Mouse (Mus musculus) limb, embryonic 10.5 days (tissue): ENCODE measurements around the gene BC051665. TPM values are rescaled to one million over a fixed set of nuclear protein-coding genes. Genes with fewer than 3 reads are reported as not detected.

ENCODE experiments used
- DNase-seq: peaks from one replicate; pipeline ENCODE4 v3.0.0-alpha.2; 2017; ENCODE audit warnings: low spot score
- H3K27ac ChIP-seq: fragments of 300-500 bp; sonication (generic); 2 replicates; pipeline ENCODE4 v1.5.1; 2016; ENCODE audit warnings: mild to moderate bottlenecking
- H3K27me3 ChIP-seq: fragments of 300-500 bp; sonication (generic); 2 replicates; pipeline ENCODE4 v1.6.1; 2016; ENCODE audit warnings: low read depth, mild to moderate bottlenecking; ENCODE audit not compliant: poor library complexity, severe bottlenecking
- H3K36me3 ChIP-seq: fragments of 300-500 bp; sonication (generic); 2 replicates; pipeline ENCODE4 v1.6.1; 2016; ENCODE audit warnings: mild to moderate bottlenecking, moderate library complexity
- H3K4me1 ChIP-seq: fragments of 300-500 bp; sonication (generic); 2 replicates; pipeline ENCODE4 v1.6.1; 2016
- H3K4me3 ChIP-seq: fragments of 300-500 bp; sonication (generic); 2 replicates; pipeline ENCODE4 v1.5.1; 2016; ENCODE audit warnings: mild to moderate bottlenecking, moderate library complexity
- H3K9me3 ChIP-seq: fragments of 300-500 bp; sonication (generic); replicated peaks from 2 replicates; pipeline ENCODE4 v1.6.1; 2016; ENCODE audit warnings: mild to moderate bottlenecking
- WGBS: fragments of 180-500 bp; shearing (Covaris S2); methylation state at CpG from one replicate; pipeline ENCODE4 v1.1.7; 2016; 5-methylcytosine and 5-hydroxymethylcytosine counted together
- polyA plus RNA-seq: library from polyadenylated mRNA; unstranded; fragments of >200 nt; fragmentation: Nextera tagmentation; extraction: Ambion mirVana; gene quantifications from 2 replicates; pipeline ENCODE4 v1.2.1, GENCODE M21; 2016

BC051665 gene
- polyA plus RNA-seq = not detected in 2 replicates

DNA sequence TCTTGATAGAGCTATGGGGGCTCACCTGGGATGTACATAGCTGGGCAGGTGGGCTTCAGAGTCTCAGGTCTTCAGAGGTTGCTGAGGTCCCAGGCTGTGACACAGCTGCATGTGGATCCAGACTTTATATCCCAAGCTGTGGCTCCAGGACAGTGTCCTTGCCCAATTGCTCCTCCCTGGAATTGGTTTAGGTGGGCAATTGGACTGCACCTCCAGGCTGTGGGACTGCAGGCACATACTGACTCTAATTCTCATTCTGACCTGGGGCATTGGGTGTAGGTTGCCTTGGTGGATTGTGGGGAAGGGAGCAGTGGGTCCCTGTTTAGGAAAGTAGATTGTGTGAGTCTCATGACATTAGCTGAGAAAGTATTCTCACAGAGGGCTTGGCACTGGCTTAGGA lies at the start of gene BC051665:
BC051665 (minus strand) TSS at position 101 of the 400 bp plus-strand sequence.
- H3K4me1 ChIP-seq = no peaks in the 10 kb centered on the region
- H3K4me3 ChIP-seq = no peak within 1 kb of the TSS
- H3K36me3 ChIP-seq = no peaks in the 10 kb centered on the region
- no peak within 1 kb of the TSS for H3K27ac ChIP-seq
- H3K27me3 ChIP-seq = no peaks in the 10 kb centered on the region
- no peak for DNase-seq
- no peaks in the 10 kb centered on the region for H3K9me3 ChIP-seq

DNA sequence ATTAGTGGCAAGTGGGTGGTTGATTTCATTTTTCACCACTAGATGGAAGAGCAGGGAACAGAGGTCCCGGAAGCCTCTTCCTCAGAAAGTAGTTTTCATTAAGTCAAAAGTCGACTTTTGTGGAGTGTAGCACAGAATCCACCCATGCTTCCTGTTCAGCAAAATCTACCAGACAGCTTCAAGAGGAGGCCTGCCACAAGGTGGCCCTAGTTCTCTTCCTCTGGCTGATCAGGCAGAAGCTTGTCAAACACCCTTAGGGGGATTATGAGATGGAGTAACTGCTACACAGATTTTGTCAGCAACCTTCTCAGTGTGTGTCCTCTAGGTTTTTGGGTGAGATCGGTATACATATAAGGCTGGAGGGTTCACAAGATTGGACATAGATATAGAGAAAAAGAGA lies 39.9 kb upstream of the BC051665 start:
- Histone ChIP-seq H3K9me3 (no peaks in the 10 kb centered on the region), H3K4me1 (no peaks in the 10 kb centered on the region), H3K27me3 (no peaks in the 10 kb centered on the region), H3K36me3 (no peaks in the 10 kb centered on the region), H3K27ac (no peak overlapping the region), H3K4me3 (no peak overlapping the region)
- no peak for DNase-seq
- WGBS = 63% methylated on average over 3 of the region's 3 CpGs

DNA sequence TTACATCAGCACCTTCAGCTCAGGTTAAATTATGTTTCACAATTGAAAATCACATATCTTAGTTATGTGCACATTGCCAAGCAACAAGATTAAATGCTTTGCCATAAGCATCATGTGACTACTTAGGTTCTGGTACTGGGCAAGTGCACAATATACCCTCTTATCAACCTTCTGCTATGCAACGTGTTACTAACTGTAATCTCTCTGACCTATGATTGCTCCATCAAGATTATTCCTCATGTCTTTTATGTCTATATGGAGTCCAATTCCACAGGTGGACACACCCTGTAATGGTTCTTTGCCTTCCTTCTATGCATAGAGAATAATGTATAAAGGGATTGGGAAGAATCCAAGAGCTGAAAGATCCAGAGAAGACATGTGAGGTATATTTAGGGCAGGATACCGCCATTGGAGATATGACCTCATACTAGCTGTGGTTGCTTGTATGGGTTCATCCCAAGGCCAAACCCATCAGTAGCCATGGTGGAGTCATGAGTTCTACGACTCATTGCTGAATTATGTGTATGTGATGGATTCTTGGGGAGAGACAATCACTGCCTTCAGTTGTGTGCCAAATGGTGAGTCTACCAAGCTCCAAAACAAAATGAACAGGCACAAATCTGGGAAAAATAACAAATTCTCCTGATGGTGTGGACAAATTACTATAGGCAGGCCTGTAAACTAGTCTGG lies 34.5 kb upstream of the BC051665 start:
- Histone ChIP-seq H3K4me1 (no peaks in the 10 kb centered on the region), H3K36me3 (no peaks in the 10 kb centered on the region), H3K9me3 (no peaks in the 10 kb centered on the region), H3K27me3 (no peaks in the 10 kb centered on the region), H3K4me3 (no peak overlapping the region), H3K27ac (no peak overlapping the region)
- no peak for DNase-seq
- WGBS = 75% methylated on average over 3 of the region's 3 CpGs

DNA sequence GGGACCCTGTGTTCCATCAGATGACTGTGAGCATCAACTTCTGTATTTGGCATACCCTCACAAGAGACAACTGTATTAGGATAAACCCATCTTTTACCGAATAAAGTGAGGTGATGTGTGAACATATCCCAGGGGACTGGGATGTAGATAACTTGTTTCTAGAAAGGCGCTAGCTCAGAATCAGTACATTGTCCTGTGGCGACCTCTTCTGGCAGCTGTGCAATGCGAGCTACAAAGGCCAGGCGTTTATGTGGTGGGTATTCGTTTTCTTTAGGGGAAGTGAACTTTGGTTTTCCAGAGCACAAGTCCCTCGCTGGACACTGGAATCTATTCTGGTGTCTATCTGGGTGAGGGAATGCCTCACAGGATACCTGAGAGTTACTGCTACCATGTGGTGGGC lies 33.3 kb upstream of the BC051665 start:
- H3K9me3 ChIP-seq = no peaks in the 10 kb centered on the region
- no peaks in the 10 kb centered on the region for H3K4me1 ChIP-seq
- 13% methylated on average over 7 of the region's 7 CpGs for WGBS
- no peaks in the 10 kb centered on the region for H3K27me3 ChIP-seq
- H3K36me3 ChIP-seq = no peaks in the 10 kb centered on the region
- DNase-seq = peak; percentile 58
- no peak overlapping the region for H3K27ac ChIP-seq
- H3K4me3 ChIP-seq = no peak overlapping the region

DNA sequence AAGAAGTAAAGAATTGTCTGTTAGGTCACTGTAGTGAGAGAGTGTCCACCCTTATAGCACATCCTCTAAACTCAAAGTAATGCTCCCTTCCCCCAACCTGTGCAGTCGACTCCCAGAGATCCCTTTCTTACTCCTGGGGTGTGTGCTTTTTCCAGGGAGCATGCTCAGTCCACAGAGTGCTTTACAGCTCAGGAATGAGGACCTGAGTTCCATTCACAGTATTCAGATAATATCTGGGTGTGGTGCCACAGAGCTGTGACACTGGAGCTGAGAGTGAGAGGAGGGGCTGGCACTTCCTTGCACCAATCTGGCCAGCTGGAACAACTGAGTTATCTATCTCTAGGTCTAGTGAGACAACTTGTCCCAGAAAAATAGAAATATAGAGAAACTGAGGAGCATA lies 27.6 kb upstream of the BC051665 start:
- Histone ChIP-seq H3K4me3 (no peak overlapping the region), H3K9me3 (no peaks in the 10 kb centered on the region), H3K36me3 (no peaks in the 10 kb centered on the region), H3K27ac (no peak overlapping the region), H3K27me3 (no peaks in the 10 kb centered on the region), H3K4me1 (no peaks in the 10 kb centered on the region)
- whole genome bisulfite sequencing = 85% methylated on average over 1 of the region's 1 CpGs
- DNase-seq = no peak

DNA sequence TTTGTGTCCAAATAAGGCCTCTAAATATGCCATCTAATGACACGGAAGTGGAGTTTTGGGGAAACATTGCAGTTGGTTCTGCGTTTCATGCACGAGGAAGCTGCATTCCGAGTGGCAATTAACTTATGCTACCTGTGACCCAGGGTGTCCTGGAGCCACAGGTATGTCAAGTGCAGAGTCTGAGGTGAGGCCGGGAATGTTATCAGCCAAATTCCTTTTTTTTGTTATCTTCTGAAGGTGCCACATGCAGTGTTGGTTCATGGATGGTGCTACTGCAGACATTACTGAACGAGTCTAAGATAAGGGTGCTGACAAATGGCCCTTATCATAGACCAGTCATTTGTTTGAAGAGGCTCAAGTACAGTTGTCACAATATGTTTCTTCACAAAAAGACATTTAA lies 26.6 kb upstream of the BC051665 start:
- Histone ChIP-seq H3K36me3 (no peaks in the 10 kb centered on the region), H3K27ac (no peak overlapping the region), H3K27me3 (no peaks in the 10 kb centered on the region), H3K4me1 (no peaks in the 10 kb centered on the region), H3K9me3 (no peaks in the 10 kb centered on the region), H3K4me3 (no peak overlapping the region)
- DNase-seq = no peak
- 87% methylated on average over 6 of the region's 6 CpGs for WGBS

DNA sequence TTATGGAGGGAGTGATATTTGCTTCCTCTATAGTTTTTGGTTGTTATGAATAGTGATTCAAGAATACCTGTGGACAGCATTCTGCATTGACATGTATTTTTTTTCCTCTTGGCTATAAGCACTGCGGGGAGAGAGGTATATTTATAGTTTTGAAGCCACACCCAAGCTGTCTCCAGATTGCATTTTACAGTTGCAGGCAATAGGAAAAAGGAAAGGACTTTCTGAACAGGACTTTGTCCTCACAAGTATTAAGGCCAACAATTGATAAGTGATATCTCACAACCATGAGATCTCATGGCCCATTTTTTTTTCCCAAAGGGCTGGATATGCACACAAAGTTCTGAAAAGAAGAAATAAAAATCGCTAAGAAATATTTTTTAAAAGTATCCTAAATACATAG lies 23.5 kb upstream of the BC051665 start:
- Histone ChIP-seq H3K9me3 (no peaks in the 10 kb centered on the region), H3K27ac (no peak overlapping the region), H3K36me3 (no peaks in the 10 kb centered on the region), H3K4me3 (no peak overlapping the region), H3K4me1 (no peaks in the 10 kb centered on the region), H3K27me3 (no peaks in the 10 kb centered on the region)
- whole genome bisulfite sequencing = 77% methylated on average over 2 of the region's 2 CpGs
- DNase-seq = no peak

DNA sequence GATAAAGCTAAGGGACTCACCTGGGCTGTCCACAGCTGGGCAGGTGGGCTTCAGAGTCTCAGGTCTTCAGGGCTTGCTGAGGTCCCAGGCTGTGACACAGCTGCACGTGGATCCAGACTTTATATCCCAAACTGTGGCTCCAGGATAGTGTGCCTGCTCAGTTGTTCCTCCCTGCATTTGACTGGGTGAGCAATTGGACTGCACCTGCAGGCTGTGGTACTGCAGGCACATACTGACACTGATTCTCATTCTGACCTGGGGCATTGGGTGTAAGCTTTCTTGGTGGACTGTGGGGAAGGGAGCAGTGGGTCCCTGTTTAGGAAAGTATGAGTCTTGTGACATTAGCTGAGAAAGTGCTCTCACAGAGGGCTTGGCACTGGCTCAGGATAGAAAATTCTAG lies 16.6 kb upstream of the BC051665 start, which contains the start of gene Ctsll3:
Ctsll3 (minus strand) TSS at position 101 of the 400 bp plus-strand sequence.
- no peak for DNase-seq
- H3K27me3 ChIP-seq = no peaks in the 10 kb centered on the region
- H3K27ac ChIP-seq = no peak within 1 kb of the TSS
- no peaks in the 10 kb centered on the region for H3K9me3 ChIP-seq
- H3K4me1 ChIP-seq = no peaks in the 10 kb centered on the region
- no peak within 1 kb of the TSS for H3K4me3 ChIP-seq
- 74% methylated on average over 1 of the region's 1 CpGs for WGBS
- no peaks in the 10 kb centered on the region for H3K36me3 ChIP-seq

DNA sequence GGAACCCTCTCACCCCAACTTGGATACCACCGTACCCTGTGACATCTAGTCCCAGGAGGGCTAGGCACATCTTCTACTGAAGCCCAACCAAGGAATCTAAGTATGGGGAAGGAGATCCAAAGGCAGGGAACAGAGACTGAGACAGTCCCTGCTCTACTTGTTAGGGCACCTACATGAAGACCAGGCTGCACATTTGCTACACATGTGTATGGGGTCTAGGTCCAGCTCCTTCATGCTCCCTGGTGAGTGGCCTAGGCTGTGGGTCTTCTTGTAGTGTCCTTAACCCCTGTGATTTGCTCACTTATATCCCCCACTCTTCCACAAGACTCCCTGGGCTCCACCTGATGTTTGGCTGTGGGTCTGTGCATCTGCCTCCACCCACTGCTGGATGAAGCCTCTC lies 3.3 kb upstream of the BC051665 start:
- H3K27me3 ChIP-seq = no peaks in the 10 kb centered on the region
- H3K36me3 ChIP-seq = no peaks in the 10 kb centered on the region
- H3K9me3 ChIP-seq = no peaks in the 10 kb centered on the region
- no peak overlapping the region for H3K4me3 ChIP-seq
- WGBS = 79% methylated on average over 1 of the region's 1 CpGs
- no peaks in the 10 kb centered on the region for H3K4me1 ChIP-seq
- no peak overlapping the region for H3K27ac ChIP-seq
- DNase-seq = no peak

DNA sequence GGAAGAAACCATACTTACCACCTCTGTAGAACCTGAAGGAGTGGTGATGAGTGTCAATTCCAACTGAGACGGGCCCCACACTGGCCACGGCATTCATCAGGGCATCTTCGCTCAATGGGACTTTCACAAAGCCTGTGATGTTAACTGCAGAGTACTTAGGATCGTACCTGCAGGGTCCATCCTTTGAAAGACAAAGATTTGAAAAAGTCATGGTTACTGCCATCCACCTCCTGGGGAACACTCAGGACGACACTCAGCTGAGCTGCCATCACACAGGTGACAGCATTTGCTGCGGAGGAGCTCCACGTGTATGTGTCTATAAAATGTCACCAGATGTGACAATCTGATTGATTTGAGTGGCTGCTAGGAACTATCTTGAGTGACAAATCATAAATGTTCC lies 2.9 kb downstream of the BC051665 start:
- no peaks in the 10 kb centered on the region for H3K27me3 ChIP-seq
- 89% methylated on average over 7 of the region's 7 CpGs for WGBS
- H3K4me3 ChIP-seq = no peak overlapping the region
- no peak for DNase-seq
- H3K9me3 ChIP-seq = no peaks in the 10 kb centered on the region
- no peak overlapping the region for H3K27ac ChIP-seq
- no peaks in the 10 kb centered on the region for H3K36me3 ChIP-seq
- H3K4me1 ChIP-seq = no peaks in the 10 kb centered on the region

DNA sequence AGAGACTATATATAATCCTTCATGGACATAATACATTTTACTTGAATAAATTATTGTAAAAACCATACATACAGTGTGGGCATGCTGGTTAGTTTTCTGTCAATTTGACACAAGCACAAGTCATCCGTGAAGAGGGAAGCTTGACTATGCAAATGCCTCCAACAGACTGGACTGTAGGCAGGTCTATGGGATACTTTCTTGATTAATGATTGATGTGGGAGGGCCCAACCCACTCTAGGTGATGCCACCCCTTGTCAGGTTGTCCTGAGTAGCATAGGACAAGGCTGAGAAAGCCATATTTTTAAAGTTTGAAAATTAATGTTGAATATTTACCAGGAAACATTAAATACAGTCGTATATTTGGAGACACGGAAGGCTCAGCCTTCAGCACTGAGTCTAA lies 5.6 kb downstream of the BC051665 start:
- no peak overlapping the region for H3K4me3 ChIP-seq
- H3K36me3 ChIP-seq = no peaks in the 10 kb centered on the region
- DNase-seq = no peak
- H3K4me1 ChIP-seq = no peaks in the 10 kb centered on the region
- no peaks in the 10 kb centered on the region for H3K9me3 ChIP-seq
- no peaks in the 10 kb centered on the region for H3K27me3 ChIP-seq
- H3K27ac ChIP-seq = no peak overlapping the region
- WGBS = 90% methylated on average over 3 of the region's 3 CpGs

DNA sequence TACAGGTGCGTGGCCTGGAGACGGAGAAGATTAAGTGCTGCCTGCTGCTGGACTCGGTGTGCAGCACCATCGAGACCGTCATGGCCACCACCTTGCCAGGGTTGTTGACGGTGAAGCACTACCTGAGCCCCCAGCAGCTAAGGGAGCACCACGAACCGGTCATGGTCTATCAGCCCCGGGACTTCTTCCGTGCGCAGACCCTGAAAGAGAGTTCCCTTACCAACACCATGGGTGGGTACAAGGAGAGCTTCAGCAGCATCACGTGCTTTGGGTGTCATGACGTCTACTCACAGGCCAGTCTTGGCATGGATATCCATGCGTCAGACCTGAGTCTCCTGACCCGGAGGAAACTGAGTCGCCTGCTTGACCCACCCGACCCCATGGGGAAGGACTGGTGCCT lies 25.0 kb downstream of the BC051665 start:
- no peak overlapping the region for H3K4me3 ChIP-seq
- H3K36me3 ChIP-seq = peaks cover 31% of the 10 kb centered on the region
- no peaks in the 10 kb centered on the region for H3K9me3 ChIP-seq
- H3K4me1 ChIP-seq = 0 out of 2 replicates have a peak, but pooled peaks cover 3% of the 10 kb centered on the region
- no peak for DNase-seq
- 97% methylated on average over 17 of the region's 17 CpGs for WGBS
- no peak overlapping the region for H3K27ac ChIP-seq
- H3K27me3 ChIP-seq = no peaks in the 10 kb centered on the region

DNA sequence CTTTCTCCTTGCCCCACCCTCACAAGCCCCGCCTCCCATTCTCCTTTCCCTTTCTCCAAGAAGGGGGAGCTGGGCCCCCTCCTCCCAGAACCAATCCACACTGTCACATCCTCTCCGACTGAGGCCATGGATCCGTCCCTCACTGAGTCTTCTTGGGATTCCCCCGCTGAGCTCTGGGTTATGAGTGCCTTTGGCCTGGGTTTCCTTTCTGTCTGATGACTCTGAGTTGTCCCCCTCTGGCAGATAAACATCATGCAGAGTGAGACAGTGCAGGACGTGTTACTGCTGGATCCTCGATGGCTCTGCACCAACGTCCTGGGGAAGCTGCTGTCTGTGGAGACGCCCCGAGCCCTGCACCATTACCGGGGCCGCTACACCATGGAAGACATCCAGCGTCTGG lies 25.8 kb downstream of the BC051665 start:
- 92% methylated on average over 12 of the region's 12 CpGs for WGBS
- Histone ChIP-seq H3K4me1 (peaks cover 3% of the 10 kb centered on the region; the same call in 1 of the 2 replicates), H3K27ac (no peak overlapping the region), H3K36me3 (peaks cover 31% of the 10 kb centered on the region), H3K27me3 (no peaks in the 10 kb centered on the region), H3K9me3 (no peaks in the 10 kb centered on the region), H3K4me3 (no peak overlapping the region)
- DNase-seq = no peak

DNA sequence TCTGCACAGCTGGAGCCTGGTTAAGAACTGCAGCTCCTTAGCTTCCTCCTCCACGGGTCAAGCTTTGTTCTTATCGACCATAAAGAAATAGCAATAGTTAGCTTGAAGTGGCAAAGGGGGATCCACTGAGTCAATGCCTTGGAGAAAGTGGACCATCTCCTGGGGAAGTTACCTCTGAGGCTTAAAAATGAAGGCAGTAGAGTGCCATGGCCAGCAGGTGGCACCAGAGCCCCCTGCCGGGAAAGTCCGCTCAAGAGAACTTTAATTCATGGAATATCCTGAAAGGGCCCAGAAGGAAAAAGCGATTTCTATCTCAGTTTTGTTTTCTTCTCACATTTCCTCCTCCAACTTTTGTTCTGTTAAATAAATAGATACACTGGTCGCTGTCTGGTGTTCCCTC lies 27.0 kb downstream of the BC051665 start:
- H3K27ac ChIP-seq = no peak overlapping the region
- no peaks in the 10 kb centered on the region for H3K27me3 ChIP-seq
- H3K4me3 ChIP-seq = no peak overlapping the region
- DNase-seq = peak; percentile 71
- WGBS = 50% methylated on average over 6 of the region's 6 CpGs
- no peaks in the 10 kb centered on the region for H3K9me3 ChIP-seq
- H3K4me1 ChIP-seq = peaks cover 3% of the 10 kb centered on the region; the same call in 1 of the 2 replicates
- H3K36me3 ChIP-seq = peaks cover 36% of the 10 kb centered on the region
